Mouse (Mus musculus) lung, adult 18-20 months (tissue): ENCODE results near the gene Amy2a5.
"Not testable (repeated sequence)": the region's sequence is repeated elsewhere in the genome, so short reads cannot be mapped to it uniquely, and the experiment has no call there.

Experiments used
- DNase-seq, 2 experiments: peaks; one replicate each; pipeline ENCODE4 v3.0.0; 2022; ENCODE audit warnings: mixed read lengths in 2 of 2

Amy2a5 gene

DNA sequence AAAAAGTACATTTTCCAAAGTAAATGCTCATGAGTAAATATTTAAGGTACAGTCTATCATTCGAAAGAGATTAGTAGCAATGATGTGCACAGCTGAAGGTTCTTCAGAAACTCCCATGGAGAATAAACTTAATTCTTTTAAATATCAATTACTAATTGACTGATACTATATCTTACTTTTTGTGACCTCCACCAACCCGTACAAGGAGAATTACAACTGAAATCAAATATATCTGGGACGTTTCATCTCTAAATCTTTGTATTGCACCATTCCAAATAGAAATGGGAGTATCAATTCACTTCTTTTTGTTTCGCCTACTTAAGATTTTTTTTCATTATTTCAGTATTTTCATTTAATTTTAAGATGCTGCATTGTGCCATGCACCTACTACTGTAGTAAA, at the start of gene Amy2a5:
Gene Amy2a5 (minus strand): TSS at position 101 of the 400 bp plus-strand sequence.
- not testable (repeated sequence) for DNase-seq

DNA sequence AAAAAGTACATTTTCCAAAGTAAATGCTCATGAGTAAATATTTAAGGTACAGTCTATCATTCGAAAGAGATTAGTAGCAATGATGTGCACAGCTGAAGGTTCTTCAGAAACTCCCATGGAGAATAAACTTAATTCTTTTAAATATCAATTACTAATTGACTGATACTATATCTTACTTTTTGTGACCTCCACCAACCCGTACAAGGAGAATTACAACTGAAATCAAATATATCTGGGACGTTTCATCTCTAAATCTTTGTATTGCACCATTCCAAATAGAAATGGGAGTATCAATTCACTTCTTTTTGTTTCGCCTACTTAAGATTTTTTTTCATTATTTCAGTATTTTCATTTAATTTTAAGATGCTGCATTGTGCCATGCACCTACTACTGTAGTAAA, 32.7 kb upstream of the Amy2a5 start, which contains the start of gene Amy2a4:
Gene Amy2a4 (minus strand): TSS at position 101 of the 400 bp plus-strand sequence.
- DNase-seq, result not testable (repeated sequence)

DNA sequence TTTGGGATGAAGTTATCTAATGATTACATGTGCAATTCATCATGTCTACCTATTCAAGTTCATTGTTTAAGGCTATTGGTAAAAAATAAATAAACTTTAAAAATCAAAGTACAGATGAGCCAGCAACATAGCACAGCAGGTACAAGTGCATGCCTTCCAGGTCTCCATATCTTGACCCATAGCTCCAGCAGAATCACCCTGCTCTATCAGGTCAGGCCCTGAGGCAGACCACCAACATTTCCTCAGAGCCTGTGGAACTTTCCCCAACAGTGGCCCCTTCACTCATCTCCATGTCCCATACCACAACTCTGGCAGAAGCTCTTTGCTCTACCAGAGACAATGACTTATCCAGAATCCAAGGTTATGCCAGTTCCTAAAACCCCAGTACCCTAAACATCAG, 21.6 kb upstream of the Amy2a5 start:
- DNase-seq, result not testable (repeated sequence)

DNA sequence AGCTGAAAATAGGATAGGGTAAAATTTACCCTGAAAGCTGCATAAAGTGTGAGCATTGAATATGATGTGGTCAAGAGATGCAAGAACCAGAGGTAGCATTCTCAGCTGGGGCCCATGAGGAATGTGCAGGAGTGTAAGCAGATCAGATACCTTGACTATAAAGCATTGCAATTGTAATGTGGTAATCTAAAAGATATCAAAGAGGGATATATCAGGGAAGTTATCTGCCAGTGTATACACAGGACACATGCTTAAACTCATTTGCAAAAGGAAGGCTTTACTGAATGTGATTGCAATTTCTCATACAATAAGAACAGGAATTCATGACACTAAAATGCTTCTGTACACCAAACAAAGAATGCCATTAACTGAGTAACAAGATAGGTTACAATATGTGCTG, 20.9 kb upstream of the Amy2a5 start:
- not testable (repeated sequence) for DNase-seq

DNA sequence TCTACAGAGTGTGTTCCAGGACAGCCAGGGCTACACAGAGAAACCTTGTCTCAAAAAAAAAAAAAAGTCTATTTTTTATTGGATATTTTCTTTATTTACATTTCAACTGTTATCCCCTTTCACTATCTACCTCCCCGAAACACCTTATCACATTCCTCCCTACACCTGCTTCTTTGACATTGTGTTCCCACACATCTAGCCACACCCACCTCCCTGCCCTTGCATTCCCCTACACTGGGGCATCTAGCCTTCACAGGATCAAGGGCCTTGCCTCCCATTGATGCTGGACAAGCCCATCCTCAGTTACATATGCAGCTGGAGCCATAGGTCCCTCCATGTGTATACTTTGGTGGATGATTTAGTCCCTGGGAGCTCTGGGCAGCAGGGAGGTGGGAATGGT, 31.5 kb downstream of the Amy2a5 start:
- DNase-seq, result no peak
